Mouse (Mus musculus) liver, embryonic 15.5 days (tissue): ENCODE measurements at regions not wholly inside any gene's neighbourhood (a gene's known extent, or its start where the extent isn't known, plus 50 kb on each side); places are given as distances from the start of the nearest gene placed in this dataset.
A peak's percentile ranks its signal among the peaks of the same experiment; 100 is the strongest.

Experiments used
- ATAC-seq: fragments of 200-750 bp; cut with Nextera tagmentation; 2 replicates; pipeline ENCODE4 v1.8.0; 2017; ENCODE audit warnings: moderate number of reproducible peaks, mild to moderate bottlenecking, moderate library complexity; ENCODE audit not compliant: insufficient read depth
- H3K27ac ChIP-seq: fragments of 300-500 bp; sonication (generic); replicated peaks from 2 replicates; pipeline ENCODE4 v1.5.1; 2015; ENCODE audit warnings: mild to moderate bottlenecking, inconsistent platforms
- H3K27me3 ChIP-seq: fragments of 300-500 bp; sonication (generic); 2 replicates; pipeline ENCODE4 v1.6.1; 2015; ENCODE audit warnings: mild to moderate bottlenecking, inconsistent platforms
- H3K36me3 ChIP-seq: fragments of 300-500 bp; sonication (generic); replicated peaks from 2 replicates; pipeline ENCODE4 v1.6.1; 2015; ENCODE audit warnings: moderate library complexity, mild to moderate bottlenecking, inconsistent platforms
- H3K4me1 ChIP-seq: fragments of 300-500 bp; sonication (generic); replicated peaks from 2 replicates; pipeline ENCODE4 v1.6.1; 2015; ENCODE audit warnings: inconsistent platforms
- H3K4me2 ChIP-seq: fragments of 300-500 bp; sonication (generic); 2 replicates; pipeline ENCODE4 v1.6.1; 2015; ENCODE audit warnings: moderate library complexity, mild to moderate bottlenecking, inconsistent platforms
- H3K4me3 ChIP-seq: fragments of 300-500 bp; sonication (generic); replicated peaks from 2 replicates; pipeline ENCODE4 v1.5.1; 2015; ENCODE audit warnings: mild to moderate bottlenecking, inconsistent platforms
- H3K9ac ChIP-seq: fragments of 300-500 bp; sonication (generic); 2 replicates; pipeline ENCODE4 v1.6.1; 2015; ENCODE audit warnings: moderate library complexity, mild to moderate bottlenecking, inconsistent platforms
- H3K9me3 ChIP-seq: fragments of 300-500 bp; sonication (generic); replicated peaks from 2 replicates; pipeline ENCODE4 v1.6.1; 2016; ENCODE audit warnings: inconsistent platforms
- WGBS: fragments of 180-500 bp; shearing (Covaris S2); methylation state at CpG from one replicate; pipeline ENCODE4 v1.1.7; 2015; ENCODE audit warnings: mixed read lengths; ENCODE audit not compliant: insufficient replicate concordance; 5-methylcytosine and 5-hydroxymethylcytosine counted together

DNA sequence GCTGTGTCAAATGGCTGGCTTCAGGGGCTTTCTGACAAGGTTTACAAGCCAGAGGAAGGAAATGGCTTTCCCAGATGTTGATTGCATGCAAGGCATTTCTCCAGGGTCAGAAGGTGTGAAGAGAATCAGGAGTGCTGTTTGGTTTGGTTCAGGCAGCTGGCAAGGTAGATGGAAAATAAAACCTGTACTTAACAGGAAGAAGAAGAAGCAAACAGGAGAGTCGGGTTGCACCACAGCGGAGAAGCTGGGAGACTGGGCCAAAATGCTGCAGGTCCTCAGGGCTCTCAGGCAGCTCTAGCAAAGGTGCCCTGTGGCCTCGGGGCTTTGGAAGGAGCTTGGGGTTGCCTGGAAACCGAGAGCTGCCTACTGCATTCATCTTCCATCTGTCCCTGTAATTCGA, 908.9 kb upstream of the Car8 start:
- H3K27me3 ChIP-seq: no peaks in the 10 kb centered on the region; the same call in 1 of the 2 replicates
- WGBS: 27% methylated on average over 5 of the region's 5 CpGs
- no peak overlapping the region for H3K9ac ChIP-seq
- no peak overlapping the region for H3K4me2 ChIP-seq
- H3K36me3 ChIP-seq: no peaks in the 10 kb centered on the region
- no peaks in the 10 kb centered on the region for H3K4me1 ChIP-seq
- no peaks in the 10 kb centered on the region for H3K9me3 ChIP-seq
- no peak for ATAC-seq
- H3K27ac ChIP-seq: no peak overlapping the region
- H3K4me3 ChIP-seq: no peak overlapping the region

DNA sequence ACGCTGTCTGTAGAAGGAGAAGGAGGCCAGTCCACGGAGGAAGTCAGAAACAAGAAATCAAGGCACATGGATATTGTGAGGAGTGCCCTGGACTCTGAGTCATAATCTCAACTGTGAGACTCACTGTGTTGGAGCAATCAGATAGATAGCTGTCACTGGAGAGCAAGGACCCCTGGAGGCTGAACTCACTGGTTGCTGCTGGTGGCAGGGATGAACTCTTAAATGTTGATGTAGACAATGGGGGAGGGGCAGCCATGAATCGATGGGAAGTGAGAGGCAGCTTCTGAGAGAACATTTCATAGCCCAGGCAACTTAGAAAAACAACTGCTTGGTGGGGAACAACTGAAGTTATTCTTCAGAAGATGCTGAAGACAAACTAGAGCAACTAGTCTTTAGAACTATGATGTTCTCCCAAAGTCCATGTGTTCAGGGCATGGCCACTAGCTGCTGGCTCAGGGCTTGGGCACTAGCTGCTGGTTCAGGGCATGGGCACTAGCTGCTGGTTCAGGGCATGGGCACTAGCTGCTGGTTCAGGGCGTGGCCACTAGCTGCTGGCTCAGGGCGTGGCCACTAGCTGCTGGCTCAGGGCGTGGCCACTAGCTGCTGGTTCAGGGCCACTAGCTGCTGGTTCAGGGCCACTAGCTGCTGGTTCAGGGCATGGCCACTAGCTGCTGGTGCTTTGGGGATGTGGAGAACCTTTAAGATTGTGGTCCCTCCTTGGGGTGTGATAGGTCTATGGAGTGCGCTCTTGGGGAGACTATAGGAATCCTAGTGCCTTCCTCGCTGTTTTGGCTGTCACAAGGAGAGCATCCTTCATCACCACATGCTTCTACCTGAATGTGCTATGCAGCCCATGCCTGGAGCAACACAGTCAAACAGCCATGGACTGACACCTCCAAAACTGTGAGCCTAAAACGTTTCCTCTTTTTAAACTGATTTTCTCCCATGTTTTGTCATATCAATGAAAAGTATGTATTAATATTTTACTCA, 905.7 kb upstream of the Car8 start:
- Histone ChIP-seq H3K27ac (no peak overlapping the region), H3K4me3 (no peak overlapping the region), H3K27me3 (no peaks in the 10 kb centered on the region; the same call in 1 of the 2 replicates), H3K36me3 (no peaks in the 10 kb centered on the region), H3K4me2 (no peak overlapping the region), H3K9ac (no peak overlapping the region), H3K9me3 (no peaks in the 10 kb centered on the region), H3K4me1 (no peaks in the 10 kb centered on the region)
- ATAC-seq: no peak
- 54% methylated on average over 9 of the region's 9 CpGs for WGBS

- no peak overlapping the region for H3K27ac ChIP-seq
- H3K9ac ChIP-seq: no peak overlapping the region
- 68% methylated on average over 3 of the region's 3 CpGs for WGBS
- no peaks in the 10 kb centered on the region; the same call in 1 of the 2 replicates for H3K27me3 ChIP-seq
- no peak for ATAC-seq
- no peaks in the 10 kb centered on the region for H3K4me1 ChIP-seq
- H3K9me3 ChIP-seq: no peaks in the 10 kb centered on the region
- no peak overlapping the region for H3K4me3 ChIP-seq
- no peak overlapping the region for H3K4me2 ChIP-seq
- H3K36me3 ChIP-seq: no peaks in the 10 kb centered on the region
Measured at GRCm38 (mm10) chr4:9143087-9143486, 904.2 kb upstream of the Car8 start.

GRCm38 (mm10) chr4:9141946-9142683, 903.3 kb upstream of the Car8 start:
- ATAC-seq: no peak
- Histone ChIP-seq H3K9ac (no peak overlapping the region), H3K27me3 (no peaks in the 10 kb centered on the region), H3K4me1 (no peaks in the 10 kb centered on the region), H3K4me2 (no peak overlapping the region), H3K27ac (no peak overlapping the region), H3K36me3 (no peaks in the 10 kb centered on the region), H3K9me3 (no peaks in the 10 kb centered on the region), H3K4me3 (no peak overlapping the region)
- 76% methylated on average over 16 of the region's 16 CpGs for WGBS

DNA sequence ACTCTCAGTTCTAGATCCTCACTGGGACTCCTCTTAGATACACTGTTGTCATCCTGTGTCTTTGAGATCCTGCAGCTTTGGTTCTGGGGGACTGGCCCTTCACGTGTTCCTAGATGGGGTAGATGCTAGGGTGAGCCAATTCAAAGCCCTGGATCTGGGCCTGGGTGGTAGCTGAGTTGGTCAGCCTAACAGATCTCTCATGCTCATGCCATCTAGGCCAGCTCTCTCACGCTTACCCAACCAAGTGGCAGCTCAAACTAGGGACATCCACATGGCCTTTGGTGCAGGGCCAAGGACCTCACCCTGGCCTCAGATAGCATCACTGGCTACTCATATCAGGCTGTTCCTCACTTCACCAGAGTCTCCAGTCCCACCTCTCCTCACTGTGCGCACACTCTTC, 901.9 kb upstream of the Car8 start:
- Histone ChIP-seq H3K4me1 (peaks cover 4% of the 10 kb centered on the region), H3K27ac (no peak overlapping the region), H3K9me3 (no peaks in the 10 kb centered on the region), H3K36me3 (no peaks in the 10 kb centered on the region), H3K4me3 (no peak overlapping the region), H3K27me3 (no peaks in the 10 kb centered on the region), H3K9ac (no peak overlapping the region), H3K4me2 (no peak overlapping the region)
- no peak for ATAC-seq
- WGBS: 68% methylated on average over 3 of the region's 3 CpGs

- 51% methylated on average over 13 of the region's 13 CpGs for WGBS
- H3K27ac ChIP-seq: no peak overlapping the region
- H3K9ac ChIP-seq: no peak overlapping the region
- H3K4me2 ChIP-seq: peak overlapping the region; percentile 65
- no peaks in the 10 kb centered on the region for H3K27me3 ChIP-seq
- H3K36me3 ChIP-seq: no peaks in the 10 kb centered on the region
- ATAC-seq: no peak
- H3K4me1 ChIP-seq: peaks cover 4% of the 10 kb centered on the region
- no peaks in the 10 kb centered on the region for H3K9me3 ChIP-seq
- H3K4me3 ChIP-seq: no peak overlapping the region
Measured at GRCm38 (mm10) chr4:9136657-9137056, 897.8 kb upstream of the Car8 start.

DNA sequence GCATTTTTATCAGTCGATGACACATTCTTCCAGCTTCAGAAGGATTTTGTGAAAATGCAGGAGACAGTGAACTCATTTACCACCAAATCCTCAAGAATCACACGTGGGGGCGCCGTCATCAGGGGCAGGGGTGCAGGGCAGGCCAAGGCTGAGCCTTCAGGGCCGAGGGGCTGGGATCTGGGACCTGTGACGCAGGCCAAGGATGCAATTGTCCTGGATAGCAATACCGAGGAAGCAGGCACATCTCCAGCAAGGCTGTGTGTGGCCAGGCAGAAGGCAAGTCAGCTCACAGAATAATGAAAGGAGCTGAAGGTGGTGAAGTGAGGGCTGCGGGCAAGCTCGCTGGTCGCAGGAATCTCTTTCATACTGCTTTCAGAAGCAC, 897.3 kb upstream of the Car8 start:
- Histone ChIP-seq H3K4me3 (peak overlapping the region; percentile 17; the same call in 1 of the 2 replicates), H3K27ac (no peak overlapping the region), H3K4me2 (peak overlapping the region; percentile 65), H3K27me3 (no peaks in the 10 kb centered on the region), H3K9ac (no peak overlapping the region), H3K9me3 (no peaks in the 10 kb centered on the region), H3K36me3 (no peaks in the 10 kb centered on the region), H3K4me1 (peaks cover 4% of the 10 kb centered on the region)
- no peak for ATAC-seq
- WGBS: 18% methylated on average over 10 of the region's 10 CpGs

DNA sequence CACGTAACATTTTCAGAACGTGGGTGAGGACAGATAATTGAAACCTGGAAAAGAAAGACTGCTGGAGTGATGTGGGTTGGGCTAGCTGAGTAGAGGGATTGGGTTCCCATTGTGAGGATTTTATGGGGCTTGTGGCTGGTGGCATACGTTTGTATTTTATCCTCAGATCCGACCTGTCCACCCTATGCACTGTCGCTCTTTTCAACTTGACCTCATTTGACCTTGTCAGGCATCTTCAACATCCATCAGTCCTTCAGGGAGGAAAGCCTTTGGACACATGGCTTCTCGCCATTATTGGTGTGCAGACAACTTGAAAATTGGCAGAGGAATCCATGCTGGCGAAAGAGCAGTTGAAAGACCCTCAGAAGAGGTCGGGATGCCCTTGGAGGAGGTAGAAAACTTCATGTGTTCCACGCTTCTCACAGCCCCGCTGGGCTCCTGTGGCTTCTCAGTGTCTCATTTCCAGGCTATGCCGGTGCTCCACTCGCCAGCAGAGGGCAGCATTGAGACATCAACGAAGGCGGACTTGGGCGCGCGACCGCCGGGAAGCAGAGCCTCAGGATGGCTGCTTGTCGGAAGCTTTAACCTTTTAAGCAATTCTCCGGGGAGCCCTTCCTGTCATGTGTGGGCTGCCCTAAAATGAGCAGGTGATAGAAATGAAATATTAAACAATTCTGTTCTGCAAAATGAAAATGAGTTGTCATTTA, 896.8 kb upstream of the Car8 start:
- no peaks in the 10 kb centered on the region for H3K36me3 ChIP-seq
- H3K4me1 ChIP-seq: peaks cover 4% of the 10 kb centered on the region
- H3K4me2 ChIP-seq: peak overlapping the region; percentile 65
- no peak overlapping the region for H3K27ac ChIP-seq
- no peaks in the 10 kb centered on the region for H3K9me3 ChIP-seq
- no peak overlapping the region for H3K9ac ChIP-seq
- H3K4me3 ChIP-seq: peak overlapping the region; percentile 17; the same call in 1 of the 2 replicates
- 9% methylated on average over 21 of the region's 21 CpGs for WGBS
- peak; percentile 37; the same call in 1 of the 2 replicates for ATAC-seq
- H3K27me3 ChIP-seq: no peaks in the 10 kb centered on the region

DNA sequence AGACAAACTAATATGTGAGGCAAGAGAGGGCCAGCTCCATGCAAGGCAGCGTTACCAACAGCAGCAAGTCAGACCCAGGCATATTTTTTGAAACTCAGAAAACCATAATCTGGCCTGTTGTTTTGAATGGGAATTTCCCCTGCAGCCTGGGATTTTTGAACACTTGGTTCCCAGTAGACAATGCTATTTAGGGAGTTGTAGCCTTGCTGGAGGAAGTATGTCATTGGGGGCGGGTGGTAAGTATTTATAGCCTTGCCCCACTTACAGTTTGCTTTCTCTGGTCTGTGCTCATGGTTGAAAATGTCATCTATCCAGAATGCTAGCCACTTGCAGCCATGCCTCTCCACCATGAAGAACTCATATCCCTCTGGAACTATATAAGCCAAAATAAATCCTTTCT, 894.9 kb upstream of the Car8 start:
- Histone ChIP-seq H3K27me3 (no peaks in the 10 kb centered on the region), H3K9ac (no peak overlapping the region), H3K4me3 (no peak overlapping the region), H3K36me3 (no peaks in the 10 kb centered on the region), H3K27ac (no peak overlapping the region), H3K9me3 (no peaks in the 10 kb centered on the region), H3K4me2 (no peak overlapping the region), H3K4me1 (peaks cover 4% of the 10 kb centered on the region)
- WGBS: 63% methylated on average over 2 of the region's 2 CpGs
- no peak for ATAC-seq

- no peak overlapping the region for H3K9ac ChIP-seq
- 64% methylated on average over 12 of the region's 12 CpGs for WGBS
- no peak overlapping the region for H3K4me3 ChIP-seq
- H3K4me1 ChIP-seq: peaks cover 4% of the 10 kb centered on the region
- no peak overlapping the region for H3K4me2 ChIP-seq
- no peak for ATAC-seq
- H3K27me3 ChIP-seq: no peaks in the 10 kb centered on the region
- no peaks in the 10 kb centered on the region for H3K36me3 ChIP-seq
- H3K9me3 ChIP-seq: no peaks in the 10 kb centered on the region
- no peak overlapping the region for H3K27ac ChIP-seq
Measured at GRCm38 (mm10) chr4:9132982-9133625, 894.3 kb upstream of the Car8 start.
